Mouse (Mus musculus) MEL (cell line): Measurements from ENCODE around the gene Gm17657.

ENCODE experiments used
- BHLHE40 ChIP-seq: IDR thresholded peaks from 2 replicates; pipeline ENCODE4 v1.6.1; 2012; ENCODE audit warnings: low read depth, mild to moderate bottlenecking, inconsistent platforms, low read length, improper control_type of control experiment, borderline replicate concordance
- CHD2 ChIP-seq: IDR thresholded peaks from 2 replicates; pipeline ENCODE4 v1.6.1; 2011; ENCODE audit warnings: low read length, improper control_type of control experiment
- CTCF ChIP-seq, 3 experiments: IDR thresholded peaks in 2 of 3; conservative IDR thresholded peaks in 1 of 3; 2 replicates each; pipeline ENCODE4 v1.5.1; 2011 to 2012; ENCODE audit warnings: low read length in 3 of 3, low read depth in 2 of 3, mild to moderate bottlenecking in 2 of 3, improper control_type of control experiment in 1 of 3, inconsistent platforms in 1 of 3, mixed read lengths in 1 of 3, moderate library complexity in 1 of 3; ENCODE audit not compliant: control insufficient read depth in 1 of 3, insufficient read depth in 1 of 3, poor library complexity in 1 of 3, severe bottlenecking in 1 of 3
- EP300 ChIP-seq, 2 experiments: IDR thresholded peaks; 2 replicates each; pipeline ENCODE4 v1.6.1; 2011; ENCODE audit warnings: improper control_type of control experiment in 2 of 2, low read length in 2 of 2, low read depth in 1 of 2, mild to moderate bottlenecking in 1 of 2
- ETS1 ChIP-seq: IDR thresholded peaks from 2 replicates; pipeline ENCODE4 v1.6.1; 2012; ENCODE audit warnings: low read depth, mild to moderate bottlenecking, inconsistent platforms, low read length, improper control_type of control experiment, moderate library complexity
- JUND ChIP-seq: IDR thresholded peaks from 2 replicates; pipeline ENCODE4 v1.6.1; 2011; ENCODE audit warnings: low read depth, mild to moderate bottlenecking, improper control_type of control experiment, low read length
- MAFK ChIP-seq: IDR thresholded peaks from 2 replicates; pipeline ENCODE4 v1.6.1; 2011; ENCODE audit warnings: low read depth, mild to moderate bottlenecking, low read length, improper control_type of control experiment, borderline replicate concordance
- MAZ ChIP-seq: IDR thresholded peaks from 2 replicates; pipeline ENCODE4 v1.6.1; 2012; ENCODE audit warnings: low read depth, mild to moderate bottlenecking, inconsistent platforms, low read length, improper control_type of control experiment
- POLR2A ChIP-seq, 2 experiments: IDR thresholded peaks; 2 replicates each; pipeline ENCODE4 v1.6.1; 2011 to 2012; ENCODE audit warnings: low read length in 2 of 2, mild to moderate bottlenecking in 2 of 2, control low read depth in 1 of 2, improper control_type of control experiment in 1 of 2, low read depth in 1 of 2, moderate library complexity in 1 of 2; ENCODE audit not compliant: control insufficient read depth in 1 of 2, insufficient read depth in 1 of 2, poor library complexity in 1 of 2
- POLR2AphosphoS2 ChIP-seq: IDR thresholded peaks from 2 replicates; pipeline ENCODE4 v1.6.1; 2011; ENCODE audit warnings: low read length, improper control_type of control experiment
- TAL1 ChIP-seq: IDR thresholded peaks from 2 replicates; pipeline ENCODE4 v1.6.1; 2012; ENCODE audit warnings: mild to moderate bottlenecking, inconsistent platforms, low read length, moderate library complexity, mixed read lengths
- TBP ChIP-seq: IDR thresholded peaks from 2 replicates; pipeline ENCODE4 v1.8.0; 2011; ENCODE audit warnings: low read depth, low read length, improper control_type of control experiment
- ZC3H11A ChIP-seq: IDR thresholded peaks from 2 replicates; pipeline ENCODE4 v1.6.1; 2012; ENCODE audit warnings: low read depth, mild to moderate bottlenecking, inconsistent platforms, low read length, improper control_type of control experiment

GRCm38 (mm10) chr17:29583569-29583968, 34.1 kb upstream of the Gm17657 start:
- no peak for TF ChIP-seq ZC3H11A
- no peak for TF ChIP-seq TBP
- no peak for TF ChIP-seq POLR2A (IDR thresholded peaks at IDR 0.05; ENCODE audit: control insufficient read depth in 1 of 2, insufficient read depth in 1 of 2, low read depth in 1 of 2, low read length in 2 of 2, poor library complexity in 1 of 2)
- TF ChIP-seq CHD2, result no peak
- no peak for TF ChIP-seq CTCF (IDR thresholded peaks at IDR 0.05 in 2 of 3, conservative IDR thresholded peaks at IDR 0.05 in 1 of 3; ENCODE audit: control insufficient read depth in 1 of 3, insufficient read depth in 1 of 3, low read depth in 2 of 3, low read length in 3 of 3, poor library complexity in 1 of 3, severe bottlenecking in 1 of 3)
- TF ChIP-seq EP300 (IDR thresholded peaks at IDR 0.05; ENCODE audit: low read depth in 1 of 2, low read length in 2 of 2), result no peak
- TF ChIP-seq MAFK, result no peak
- TF ChIP-seq ETS1, result no peak
- TF ChIP-seq POLR2AphosphoS2, result no peak
- no peak for TF ChIP-seq BHLHE40
- no peak for TF ChIP-seq TAL1
- no peak for TF ChIP-seq MAZ
- TF ChIP-seq JUND, result no peak
